Mouse (Mus musculus): ENCODE measurements at regions not wholly inside any gene's neighbourhood (a gene's known extent, or its start where the extent isn't known, plus 50 kb on each side); places are given as distances from the start of the nearest gene placed in this dataset.
A peak's percentile ranks its signal among the peaks of the same experiment; 100 is the strongest.

GRCm38 (mm10) chr14:123100371-123100770 lies 116.5 kb upstream of the Tmtc4 start:
- H3K27me3 ChIP-seq (ENCODE audit: control insufficient read depth, insufficient read depth, low read length), result no peaks in the 10 kb centered on the region
- H3K27ac ChIP-seq (ENCODE audit: low read depth, low read length), result no peak overlapping the region
- no peak overlapping the region for H3K9ac ChIP-seq (ENCODE audit: low read length)
- H3K36me3 ChIP-seq (ENCODE audit: control insufficient read depth, insufficient read depth, low read length), result no peaks in the 10 kb centered on the region
- H3K4me3 ChIP-seq (ENCODE audit: low read depth, low read length), result no peak overlapping the region
- WGBS, result 74% methylated on average over 1 of the region's 1 CpGs
- H3K9me3 ChIP-seq (ENCODE audit: control insufficient read depth, low read length), result no peaks in the 10 kb centered on the region
- ATAC-seq (ENCODE audit: insufficient read depth, low FRiP score, low TSS enrichment) (no peak), DNase-seq (ENCODE audit: low spot score) (no peak)
- H3K4me2 ChIP-seq (ENCODE audit: low read depth), result no peak overlapping the region
- H3K4me1 ChIP-seq (ENCODE audit: control insufficient read depth, insufficient read depth, low read length), result no peaks in the 10 kb centered on the region

DNA sequence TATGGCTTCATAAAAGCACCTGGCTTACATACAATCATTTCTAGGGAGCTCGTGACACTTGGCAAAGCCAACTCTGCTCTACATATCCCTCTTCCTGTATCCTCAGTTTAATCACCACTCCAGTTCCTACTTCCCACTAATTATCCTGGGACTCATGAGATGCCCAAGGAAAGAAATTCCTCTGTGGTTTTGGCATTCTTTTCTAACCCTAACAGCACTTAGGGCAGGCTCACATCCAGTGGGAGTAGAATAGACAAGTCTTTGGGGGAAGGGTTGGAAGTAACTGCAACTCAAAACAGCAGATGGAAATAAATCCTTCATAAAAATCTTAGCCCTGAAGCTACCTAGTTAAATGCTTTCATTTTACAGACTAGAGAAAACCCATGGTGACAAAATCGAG lies 112.3 kb upstream of the Tmtc4 start:
- WGBS, result 83% methylated on average over 2 of the region's 2 CpGs
- no peak for ATAC-seq (ENCODE audit: insufficient read depth, low FRiP score, low TSS enrichment)

DNA sequence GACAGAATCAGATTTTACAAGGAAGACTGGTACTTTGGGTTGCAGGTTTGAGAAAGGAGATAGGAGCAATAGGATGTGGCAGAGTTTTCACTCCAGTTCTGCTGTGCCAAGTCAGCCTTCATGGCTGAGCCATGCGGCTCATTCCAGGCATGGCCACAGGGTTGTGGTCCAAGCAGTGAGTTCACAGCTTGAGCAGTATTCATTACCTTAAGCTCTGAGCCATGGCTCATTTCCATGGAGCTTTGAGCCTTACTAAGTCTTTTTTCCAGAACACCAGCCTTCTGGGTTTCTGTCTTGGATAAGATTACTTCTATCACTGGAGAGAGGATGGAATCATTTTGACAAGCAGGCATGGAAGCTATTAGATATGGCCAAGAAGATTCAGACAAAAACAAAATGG lies 98.2 kb upstream of the Tmtc4 start:
- DNase-seq (ENCODE audit: low spot score) (no peak), ATAC-seq (ENCODE audit: insufficient read depth, low FRiP score, low TSS enrichment) (no peak)
- Histone ChIP-seq H3K4me1 (ENCODE audit: control insufficient read depth, insufficient read depth, low read length) (no peaks in the 10 kb centered on the region), H3K4me3 (ENCODE audit: low read depth, low read length) (no peak overlapping the region), H3K27me3 (ENCODE audit: control insufficient read depth, insufficient read depth, low read length) (no peaks in the 10 kb centered on the region), H3K27ac (ENCODE audit: low read depth, low read length) (no peak overlapping the region), H3K9ac (ENCODE audit: low read length) (no peak overlapping the region), H3K4me2 (ENCODE audit: low read depth) (no peak overlapping the region), H3K36me3 (ENCODE audit: control insufficient read depth, insufficient read depth, low read length) (no peaks in the 10 kb centered on the region), H3K9me3 (ENCODE audit: control insufficient read depth, low read length) (no peaks in the 10 kb centered on the region)
- 100% methylated on average over 1 of the region's 1 CpGs for WGBS

More for the DNA sequence above, 112.3 kb upstream of the Tmtc4 start:
- no peak for DNase-seq (ENCODE audit: low spot score)
- Histone ChIP-seq H3K4me2 (ENCODE audit: low read depth) (no peak overlapping the region), H3K9me3 (ENCODE audit: control insufficient read depth, low read length) (no peaks in the 10 kb centered on the region), H3K36me3 (ENCODE audit: control insufficient read depth, insufficient read depth, low read length) (no peaks in the 10 kb centered on the region), H3K27ac (ENCODE audit: low read depth, low read length) (no peak overlapping the region), H3K4me1 (ENCODE audit: control insufficient read depth, insufficient read depth, low read length) (no peaks in the 10 kb centered on the region), H3K9ac (ENCODE audit: low read length) (no peak overlapping the region), H3K27me3 (ENCODE audit: control insufficient read depth, insufficient read depth, low read length) (no peaks in the 10 kb centered on the region), H3K4me3 (ENCODE audit: low read depth, low read length) (no peak overlapping the region)

GRCm38 (mm10) chr14:123081016-123081714 lies 97.3 kb upstream of the Tmtc4 start:
- H3K4me3 ChIP-seq (ENCODE audit: low read depth, low read length), result no peak overlapping the region
- DNase-seq (ENCODE audit: low spot score) (no peak), ATAC-seq (ENCODE audit: insufficient read depth, low FRiP score, low TSS enrichment) (no peak)
- H3K9me3 ChIP-seq (ENCODE audit: control insufficient read depth, low read length), result no peaks in the 10 kb centered on the region
- no peak overlapping the region for H3K4me2 ChIP-seq (ENCODE audit: low read depth)
- no peaks in the 10 kb centered on the region for H3K27me3 ChIP-seq (ENCODE audit: control insufficient read depth, insufficient read depth, low read length)
- no peaks in the 10 kb centered on the region for H3K4me1 ChIP-seq (ENCODE audit: control insufficient read depth, insufficient read depth, low read length)
- no peak overlapping the region for H3K27ac ChIP-seq (ENCODE audit: low read depth, low read length)
- H3K9ac ChIP-seq (ENCODE audit: low read length), result no peak overlapping the region
- H3K36me3 ChIP-seq (ENCODE audit: control insufficient read depth, insufficient read depth, low read length), result no peaks in the 10 kb centered on the region
- 35% methylated on average over 4 of the region's 4 CpGs for WGBS

DNA sequence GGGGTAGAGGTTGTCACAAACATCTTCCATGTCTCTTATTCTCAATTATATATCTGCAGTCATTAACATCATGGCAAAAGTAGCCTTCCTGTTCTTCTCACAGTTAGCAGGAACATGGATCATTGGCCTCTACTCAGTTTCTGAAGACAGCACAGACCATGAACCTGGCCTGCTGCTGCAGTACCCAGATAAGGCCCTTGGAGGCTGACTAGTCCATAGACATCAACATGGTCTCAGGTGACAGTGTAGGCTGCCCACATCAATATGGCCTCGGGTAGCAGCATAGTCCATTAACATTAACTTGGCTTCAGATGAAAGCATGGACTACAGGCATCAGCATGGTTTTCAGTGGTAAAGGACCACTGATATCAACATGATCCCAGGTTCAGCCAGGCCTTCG lies 95.9 kb upstream of the Tmtc4 start:
- no peak overlapping the region for H3K27ac ChIP-seq (ENCODE audit: low read depth, low read length)
- no peaks in the 10 kb centered on the region for H3K4me1 ChIP-seq (ENCODE audit: control insufficient read depth, insufficient read depth, low read length)
- no peaks in the 10 kb centered on the region for H3K9me3 ChIP-seq (ENCODE audit: control insufficient read depth, low read length)
- 89% methylated on average over 2 of the region's 2 CpGs for WGBS
- H3K4me2 ChIP-seq (ENCODE audit: low read depth), result no peak overlapping the region
- H3K27me3 ChIP-seq (ENCODE audit: control insufficient read depth, insufficient read depth, low read length), result no peaks in the 10 kb centered on the region
- no peaks in the 10 kb centered on the region for H3K36me3 ChIP-seq (ENCODE audit: control insufficient read depth, insufficient read depth, low read length)
- no peak for DNase-seq (ENCODE audit: low spot score)
- H3K4me3 ChIP-seq (ENCODE audit: low read depth, low read length), result no peak overlapping the region
- no peak overlapping the region for H3K9ac ChIP-seq (ENCODE audit: low read length)
- ATAC-seq (ENCODE audit: insufficient read depth, low FRiP score, low TSS enrichment), result no peak

DNA sequence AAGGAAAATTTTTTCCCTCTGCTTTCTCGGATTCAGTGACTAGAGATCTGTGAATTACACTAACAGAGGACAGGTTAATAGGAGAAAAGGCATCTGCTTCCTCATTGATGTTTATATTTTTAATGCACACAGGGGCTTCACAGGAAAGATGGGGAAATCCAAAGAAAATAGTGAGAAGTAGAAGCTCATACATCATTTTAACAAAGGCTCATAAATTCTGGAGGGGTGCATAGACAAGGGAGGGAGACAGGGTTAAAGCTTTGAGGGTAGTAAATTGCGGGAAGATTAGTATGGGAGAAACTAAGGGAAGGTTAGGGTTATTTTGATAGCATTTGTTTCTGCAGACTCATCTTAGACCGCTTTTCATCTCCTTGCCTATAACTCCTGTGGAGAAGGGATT lies 95.0 kb upstream of the Tmtc4 start:
- Histone ChIP-seq H3K4me3 (ENCODE audit: low read depth, low read length) (no peak overlapping the region), H3K27ac (ENCODE audit: low read depth, low read length) (no peak overlapping the region), H3K4me2 (ENCODE audit: low read depth) (no peak overlapping the region), H3K9ac (ENCODE audit: low read length) (no peak overlapping the region), H3K36me3 (ENCODE audit: control insufficient read depth, insufficient read depth, low read length) (no peaks in the 10 kb centered on the region), H3K9me3 (ENCODE audit: control insufficient read depth, low read length) (no peaks in the 10 kb centered on the region), H3K27me3 (ENCODE audit: control insufficient read depth, insufficient read depth, low read length) (no peaks in the 10 kb centered on the region), H3K4me1 (ENCODE audit: control insufficient read depth, insufficient read depth, low read length) (no peaks in the 10 kb centered on the region)
- DNase-seq (ENCODE audit: low spot score), result no peak
- WGBS, result 71% methylated on average over 3 of the region's 3 CpGs
- ATAC-seq (ENCODE audit: insufficient read depth, low FRiP score, low TSS enrichment), result no peak

DNA sequence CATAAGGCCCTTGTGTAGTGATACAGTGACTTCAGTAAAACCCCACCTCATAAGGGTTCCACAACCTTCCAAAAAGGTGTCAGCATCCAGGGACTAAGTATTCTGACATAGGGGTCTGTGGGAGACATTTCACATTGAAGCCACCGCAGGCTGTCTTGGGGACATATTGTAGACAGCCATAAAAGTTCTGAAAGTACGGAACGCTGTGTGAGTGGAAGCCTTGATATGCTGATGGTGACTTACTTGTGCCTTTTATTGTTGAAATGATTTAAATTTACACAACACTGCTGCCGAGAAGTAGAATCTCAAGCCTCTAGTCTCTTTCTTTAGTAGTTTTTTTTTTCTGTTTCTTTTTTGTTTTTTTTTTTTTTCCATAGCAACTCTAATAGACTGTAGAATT lies 82.5 kb upstream of the Tmtc4 start:
- no peaks in the 10 kb centered on the region for H3K27me3 ChIP-seq (ENCODE audit: control insufficient read depth, insufficient read depth, low read length)
- no peaks in the 10 kb centered on the region for H3K9me3 ChIP-seq (ENCODE audit: control insufficient read depth, low read length)
- H3K27ac ChIP-seq (ENCODE audit: low read depth, low read length), result no peak overlapping the region
- WGBS, result 79% methylated on average over 4 of the region's 4 CpGs
- DNase-seq (ENCODE audit: low spot score) (no peak), ATAC-seq (ENCODE audit: insufficient read depth, low FRiP score, low TSS enrichment) (no peak)
- no peaks in the 10 kb centered on the region for H3K36me3 ChIP-seq (ENCODE audit: control insufficient read depth, insufficient read depth, low read length)
- no peak overlapping the region for H3K9ac ChIP-seq (ENCODE audit: low read length)
- H3K4me2 ChIP-seq (ENCODE audit: low read depth), result no peak overlapping the region
- no peaks in the 10 kb centered on the region for H3K4me1 ChIP-seq (ENCODE audit: control insufficient read depth, insufficient read depth, low read length)
- H3K4me3 ChIP-seq (ENCODE audit: low read depth, low read length), result no peak overlapping the region

DNA sequence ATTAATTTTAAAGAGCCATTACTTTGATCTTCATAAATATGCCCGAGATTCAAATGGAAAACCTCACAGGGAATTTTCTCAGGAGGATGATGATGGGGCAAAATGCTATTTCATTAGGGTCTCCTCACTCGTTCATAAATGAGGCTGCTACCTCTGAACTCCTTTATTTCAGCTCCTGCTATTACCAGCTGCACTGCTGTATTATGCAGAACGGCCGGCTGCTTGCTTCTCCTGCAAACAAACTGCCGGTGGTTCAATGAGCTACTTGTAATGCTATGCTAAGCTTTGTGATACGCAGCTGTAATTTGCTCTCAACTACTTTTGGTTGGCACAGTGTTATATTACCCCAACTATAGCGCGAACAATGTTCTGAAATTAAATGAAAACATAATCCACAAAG lies 81.7 kb upstream of the Tmtc4 start:
- 50% methylated on average over 8 of the region's 8 CpGs for WGBS
- DNase-seq (ENCODE audit: low spot score) (no peak), ATAC-seq (ENCODE audit: insufficient read depth, low FRiP score, low TSS enrichment) (peak; percentile 53; the same call in 1 of the 2 replicates)
- Histone ChIP-seq H3K9ac (ENCODE audit: low read length) (no peak overlapping the region), H3K36me3 (ENCODE audit: control insufficient read depth, insufficient read depth, low read length) (no peaks in the 10 kb centered on the region), H3K4me2 (ENCODE audit: low read depth) (no peak overlapping the region), H3K27me3 (ENCODE audit: control insufficient read depth, insufficient read depth, low read length) (no peaks in the 10 kb centered on the region), H3K4me1 (ENCODE audit: control insufficient read depth, insufficient read depth, low read length) (no peaks in the 10 kb centered on the region), H3K4me3 (ENCODE audit: low read depth, low read length) (no peak overlapping the region), H3K9me3 (ENCODE audit: control insufficient read depth, low read length) (no peaks in the 10 kb centered on the region), H3K27ac (ENCODE audit: low read depth, low read length) (no peak overlapping the region)

DNA sequence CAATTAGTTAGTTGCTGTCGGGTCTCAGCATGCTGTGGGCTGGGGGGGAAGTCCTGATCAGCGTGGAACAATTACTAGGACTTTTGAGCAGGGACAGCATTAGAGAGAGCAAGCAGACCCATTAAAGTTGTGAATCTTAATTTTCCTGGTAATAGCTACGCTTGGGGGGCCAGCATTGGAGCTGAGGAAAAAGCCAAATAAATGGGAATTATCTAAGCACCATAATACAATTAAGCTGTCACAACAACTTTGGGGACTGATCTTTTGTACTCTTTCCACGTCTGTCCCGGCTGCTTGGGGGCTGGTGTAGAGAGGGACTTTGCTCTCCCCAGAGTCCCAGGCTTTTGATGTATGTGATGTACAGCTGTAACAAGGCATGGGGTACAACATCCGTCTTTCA lies 81.3 kb upstream of the Tmtc4 start:
- Histone ChIP-seq H3K9ac (ENCODE audit: low read length) (no peak overlapping the region), H3K9me3 (ENCODE audit: control insufficient read depth, low read length) (no peaks in the 10 kb centered on the region), H3K4me3 (ENCODE audit: low read depth, low read length) (no peak overlapping the region), H3K36me3 (ENCODE audit: control insufficient read depth, insufficient read depth, low read length) (no peaks in the 10 kb centered on the region), H3K27ac (ENCODE audit: low read depth, low read length) (no peak overlapping the region), H3K4me1 (ENCODE audit: control insufficient read depth, insufficient read depth, low read length) (no peaks in the 10 kb centered on the region), H3K27me3 (ENCODE audit: control insufficient read depth, insufficient read depth, low read length) (no peaks in the 10 kb centered on the region), H3K4me2 (ENCODE audit: low read depth) (no peak overlapping the region)
- ATAC-seq (ENCODE audit: insufficient read depth, low FRiP score, low TSS enrichment), result peak; percentile 85
- WGBS, result 29% methylated on average over 6 of the region's 6 CpGs
- no peak for DNase-seq (ENCODE audit: low spot score)

All from neural tube, embryonic 11.5 days (tissue).